Mouse (Mus musculus): ENCODE measurements around the gene Tubb2a. TPM values are rescaled to one million over a fixed set of nuclear protein-coding genes. Genes with fewer than 3 reads are reported as not detected.
"Not testable (repeated sequence)": the region's sequence is repeated elsewhere in the genome, so short reads cannot be mapped to it uniquely, and the experiment has no call there.

The Tubb2a gene
- polyA plus RNA-seq, 1 experiment = 304 TPM

GRCm38 (mm10) chr13:34095542-34096435, 18.0 kb upstream of the Tubb2a start:
- Histone ChIP-seq H3K4me3 (ENCODE audit: insufficient read depth, poor library complexity, severe bottlenecking) (no peak overlapping the region), H3K27me3 (ENCODE audit: control insufficient read depth, insufficient read depth, insufficient read length) (no peaks in the 10 kb centered on the region), H3ac (ENCODE audit: control insufficient read depth, insufficient read length, low read depth) (no peak overlapping the region), H3K79me2 (ENCODE audit: control insufficient read depth, insufficient read depth) (no peaks in the 10 kb centered on the region), H3K79me3 (ENCODE audit: low read depth) (no peaks in the 10 kb centered on the region), H3K36me3 (ENCODE audit: control insufficient read depth, insufficient read depth) (no peaks in the 10 kb centered on the region)
- TF ChIP-seq MYOD1 (IDR thresholded peaks at IDR 0.05; ENCODE audit: control insufficient read depth, insufficient read length, low read depth) = no peak
- TF ChIP-seq CEBPB (IDR thresholded peaks at IDR 0.05; ENCODE audit: low read depth) = no peak
- no peak for TF ChIP-seq CTCF (IDR thresholded peaks at IDR 0.05; ENCODE audit: control insufficient read depth, insufficient read depth, insufficient read length)
- no peak for TF ChIP-seq USF1 (IDR thresholded peaks at IDR 0.05; ENCODE audit: low read depth)
- TF ChIP-seq FOSL1 (IDR thresholded peaks at IDR 0.05; ENCODE audit: insufficient read depth, low read length, poor library complexity, severe bottlenecking) = no peak
- no peak for TF ChIP-seq MAX (IDR thresholded peaks at IDR 0.05)
- TF ChIP-seq MYOG (IDR thresholded peaks at IDR 0.05; ENCODE audit: control insufficient read depth, extremely low read depth, insufficient read length) = no peak

GRCm38 (mm10) chr13:34089358-34089757, 11.6 kb upstream of the Tubb2a start:
- Histone ChIP-seq H3K79me3 (ENCODE audit: low read depth) (no peaks in the 10 kb centered on the region), H3K79me2 (ENCODE audit: control insufficient read depth, insufficient read depth) (no peaks in the 10 kb centered on the region), H3K27me3 (ENCODE audit: control insufficient read depth, insufficient read depth, insufficient read length) (no peaks in the 10 kb centered on the region), H3ac (ENCODE audit: control insufficient read depth, insufficient read length, low read depth) (no peak overlapping the region), H3K4me3 (ENCODE audit: insufficient read depth, poor library complexity, severe bottlenecking) (no peak overlapping the region), H3K36me3 (ENCODE audit: control insufficient read depth, insufficient read depth) (no peaks in the 10 kb centered on the region)
- no peak for TF ChIP-seq CTCF (IDR thresholded peaks at IDR 0.05; ENCODE audit: control insufficient read depth, insufficient read depth, insufficient read length)

GRCm38 (mm10) chr13:34088871-34089288, 11.1 kb upstream of the Tubb2a start:
- no peaks in the 10 kb centered on the region for H3K27me3 ChIP-seq (ENCODE audit: control insufficient read depth, insufficient read depth, insufficient read length)
- H3K4me3 ChIP-seq (ENCODE audit: insufficient read depth, poor library complexity, severe bottlenecking) = no peak overlapping the region
- no peaks in the 10 kb centered on the region for H3K79me3 ChIP-seq (ENCODE audit: low read depth)
- TF ChIP-seq MYOD1 (IDR thresholded peaks at IDR 0.05; ENCODE audit: control insufficient read depth, insufficient read length, low read depth) (peak; percentile 18), MYOG (IDR thresholded peaks at IDR 0.05; ENCODE audit: control insufficient read depth, extremely low read depth, insufficient read length) (no peak)
- H3K79me2 ChIP-seq (ENCODE audit: control insufficient read depth, insufficient read depth) = no peaks in the 10 kb centered on the region
- no peaks in the 10 kb centered on the region for H3K36me3 ChIP-seq (ENCODE audit: control insufficient read depth, insufficient read depth)
- H3ac ChIP-seq (ENCODE audit: control insufficient read depth, insufficient read length, low read depth) = no peak overlapping the region

GRCm38 (mm10) chr13:34088201-34088649, 10.4 kb upstream of the Tubb2a start:
- TF ChIP-seq FOSL1 (IDR thresholded peaks at IDR 0.05; ENCODE audit: insufficient read depth, low read length, poor library complexity, severe bottlenecking) (peak; percentile 18), MAX (IDR thresholded peaks at IDR 0.05) (peak; percentile 63), MYOD1 (IDR thresholded peaks at IDR 0.05; ENCODE audit: control insufficient read depth, insufficient read length, low read depth) (peak; percentile 81)
- not testable (repeated sequence) for H3K27me3 ChIP-seq (ENCODE audit: control insufficient read depth, insufficient read depth, insufficient read length); H3ac ChIP-seq (ENCODE audit: control insufficient read depth, insufficient read length, low read depth); H3K79me3 ChIP-seq (ENCODE audit: low read depth); H3K4me3 ChIP-seq (ENCODE audit: insufficient read depth, poor library complexity, severe bottlenecking); H3K79me2 ChIP-seq (ENCODE audit: control insufficient read depth, insufficient read depth); H3K36me3 ChIP-seq (ENCODE audit: control insufficient read depth, insufficient read depth)

GRCm38 (mm10) chr13:34087052-34087812, 9.4 kb upstream of the Tubb2a start:
- TF ChIP-seq CEBPB (IDR thresholded peaks at IDR 0.05; ENCODE audit: low read depth) = peak; percentile 31
- no peak for TF ChIP-seq MYOG (IDR thresholded peaks at IDR 0.05; ENCODE audit: control insufficient read depth, extremely low read depth, insufficient read length)
- H3K36me3 ChIP-seq (ENCODE audit: control insufficient read depth, insufficient read depth) = no peaks in the 10 kb centered on the region
- no peak overlapping the region for H3ac ChIP-seq (ENCODE audit: control insufficient read depth, insufficient read length, low read depth)
- H3K79me3 ChIP-seq (ENCODE audit: low read depth) = no peaks in the 10 kb centered on the region
- no peaks in the 10 kb centered on the region for H3K79me2 ChIP-seq (ENCODE audit: control insufficient read depth, insufficient read depth)
- no peaks in the 10 kb centered on the region for H3K27me3 ChIP-seq (ENCODE audit: control insufficient read depth, insufficient read depth, insufficient read length)
- no peak overlapping the region for H3K4me3 ChIP-seq (ENCODE audit: insufficient read depth, poor library complexity, severe bottlenecking)

- Histone ChIP-seq H3K36me3 (ENCODE audit: control insufficient read depth, insufficient read depth) (no peaks in the 10 kb centered on the region), H3ac (ENCODE audit: control insufficient read depth, insufficient read length, low read depth) (no peak overlapping the region)
- no peak for TF ChIP-seq USF1 (IDR thresholded peaks at IDR 0.05; ENCODE audit: low read depth)
- no peak for TF ChIP-seq MYOG (IDR thresholded peaks at IDR 0.05; ENCODE audit: control insufficient read depth, extremely low read depth, insufficient read length)
- no peak for TF ChIP-seq CEBPB (IDR thresholded peaks at IDR 0.05; ENCODE audit: low read depth)
- no peak for TF ChIP-seq MYOD1 (IDR thresholded peaks at IDR 0.05; ENCODE audit: control insufficient read depth, insufficient read length, low read depth)
- no peak for TF ChIP-seq FOSL1 (IDR thresholded peaks at IDR 0.05; ENCODE audit: insufficient read depth, low read length, poor library complexity, severe bottlenecking)
- TF ChIP-seq MAX (IDR thresholded peaks at IDR 0.05) = no peak
- TF ChIP-seq CTCF (IDR thresholded peaks at IDR 0.05; ENCODE audit: control insufficient read depth, insufficient read depth, insufficient read length) = no peak
Observed at GRCm38 (mm10) chr13:34084026-34084750, 6.4 kb upstream of the Tubb2a start.

More at GRCm38 (mm10) chr13:34084026-34084750, 6.4 kb upstream of the Tubb2a start:
- no peaks in the 10 kb centered on the region for H3K79me2 ChIP-seq (ENCODE audit: control insufficient read depth, insufficient read depth)
- H3K79me3 ChIP-seq (ENCODE audit: low read depth) = no peaks in the 10 kb centered on the region
- H3K4me3 ChIP-seq (ENCODE audit: insufficient read depth, poor library complexity, severe bottlenecking) = no peak overlapping the region
- H3K27me3 ChIP-seq (ENCODE audit: control insufficient read depth, insufficient read depth, insufficient read length) = no peaks in the 10 kb centered on the region

Data from C2C12 (cell line).